Mouse (Mus musculus) stomach, embryonic 15.5 days (tissue): ENCODE results near the gene Gm17490. TPM values are rescaled to one million over a fixed set of nuclear protein-coding genes. Genes with fewer than 3 reads are reported as not detected.

Experiments
- ATAC-seq: fragments of 200-750 bp; cut with Nextera tagmentation; 2 replicates; pipeline ENCODE4 v1.8.0; 2017; ENCODE audit warnings: low read depth, moderate number of reproducible peaks, moderate TSS enrichment; ENCODE audit not compliant: insufficient read depth, low FRiP score
- H3K27ac ChIP-seq: fragments of 300-500 bp; sonication (generic); 2 replicates; pipeline ENCODE4 v1.5.1; 2015; ENCODE audit warnings: mild to moderate bottlenecking, inconsistent platforms
- H3K27me3 ChIP-seq: fragments of 300-500 bp; sonication (generic); replicated peaks from 2 replicates; pipeline ENCODE4 v1.6.1; 2015; ENCODE audit warnings: inconsistent platforms
- H3K36me3 ChIP-seq: fragments of 300-500 bp; sonication (generic); 2 replicates; pipeline ENCODE4 v1.6.1; 2015; ENCODE audit warnings: inconsistent platforms
- H3K4me1 ChIP-seq: fragments of 300-500 bp; sonication (generic); 2 replicates; pipeline ENCODE4 v1.6.1; 2015; ENCODE audit warnings: inconsistent platforms
- H3K4me2 ChIP-seq: fragments of 300-500 bp; sonication (generic); 2 replicates; pipeline ENCODE4 v1.6.1; 2015; ENCODE audit warnings: mild to moderate bottlenecking, inconsistent platforms
- H3K4me3 ChIP-seq: fragments of 300-500 bp; sonication (generic); replicated peaks from 2 replicates; pipeline ENCODE4 v1.5.1; 2015; ENCODE audit warnings: inconsistent platforms
- H3K9ac ChIP-seq: fragments of 300-500 bp; sonication (generic); 2 replicates; pipeline ENCODE4 v1.6.1; 2015; ENCODE audit warnings: inconsistent platforms
- H3K9me3 ChIP-seq: fragments of 300-500 bp; sonication (generic); 2 replicates; pipeline ENCODE4 v1.6.1; 2016; ENCODE audit warnings: inconsistent platforms
- WGBS: fragments of 180-500 bp; shearing (Covaris S2); methylation state at CpG from one replicate; pipeline ENCODE4 v1.1.7; 2015; 5-methylcytosine and 5-hydroxymethylcytosine counted together
- polyA plus RNA-seq: library from polyadenylated mRNA; unstranded; fragments of >200 nt; fragmentation: Nextera tagmentation; extraction: Ambion mirVana; gene quantifications from 2 replicates; pipeline ENCODE4 v1.2.1, GENCODE M21; 2015

Gm17490 gene
- polyA plus RNA-seq = not detected in 2 replicates

- no peaks in the 10 kb centered on the region for H3K4me1 ChIP-seq
- H3K4me3 ChIP-seq = no peak within 1 kb of the TSS
- no peaks in the 10 kb centered on the region for H3K9me3 ChIP-seq
- no peaks in the 10 kb centered on the region for H3K36me3 ChIP-seq
- H3K9ac ChIP-seq = no peak within 1 kb of the TSS
- 91% methylated on average over 5 of the region's 5 CpGs for WGBS
- ATAC-seq = no peak
- no peak within 1 kb of the TSS for H3K27ac ChIP-seq
- no peak within 1 kb of the TSS for H3K4me2 ChIP-seq
- H3K27me3 ChIP-seq = no peaks in the 10 kb centered on the region
Measured at GRCm38 (mm10) chr2:11625890-11626289, at the start of gene Gm17490. Gm17490 (minus strand) TSS chr2:11626264.

- WGBS = 26% methylated on average over 3 of the region's 3 CpGs
- Histone ChIP-seq H3K9me3 (no peaks in the 10 kb centered on the region), H3K27me3 (no peaks in the 10 kb centered on the region), H3K4me2 (no peak overlapping the region), H3K36me3 (no peaks in the 10 kb centered on the region), H3K4me1 (no peaks in the 10 kb centered on the region), H3K27ac (no peak overlapping the region), H3K4me3 (no peak overlapping the region), H3K9ac (no peak overlapping the region)
- ATAC-seq = no peak
Measured at GRCm38 (mm10) chr2:11672144-11672543, 46.1 kb upstream of the Gm17490 start.

- Histone ChIP-seq H3K36me3 (no peaks in the 10 kb centered on the region), H3K27ac (no peak overlapping the region), H3K9me3 (no peaks in the 10 kb centered on the region), H3K4me3 (no peak overlapping the region), H3K4me1 (no peaks in the 10 kb centered on the region), H3K27me3 (no peaks in the 10 kb centered on the region), H3K4me2 (no peak overlapping the region), H3K9ac (no peak overlapping the region)
- 85% methylated on average over 3 of the region's 3 CpGs for WGBS
- no peak for ATAC-seq
Measured at GRCm38 (mm10) chr2:11665326-11665725, 39.3 kb upstream of the Gm17490 start.

- Histone ChIP-seq H3K4me3 (no peak overlapping the region), H3K36me3 (no peaks in the 10 kb centered on the region), H3K4me1 (no peaks in the 10 kb centered on the region), H3K27ac (no peak overlapping the region), H3K9ac (no peak overlapping the region), H3K27me3 (no peaks in the 10 kb centered on the region), H3K4me2 (no peak overlapping the region), H3K9me3 (no peaks in the 10 kb centered on the region)
- no peak for ATAC-seq
- WGBS = 73% methylated on average over 4 of the region's 4 CpGs
Measured at GRCm38 (mm10) chr2:11664806-11665205, 38.7 kb upstream of the Gm17490 start.

GRCm38 (mm10) chr2:11664367-11664766, 38.3 kb upstream of the Gm17490 start:
- no peaks in the 10 kb centered on the region for H3K9me3 ChIP-seq
- H3K4me1 ChIP-seq = no peaks in the 10 kb centered on the region
- no peak for ATAC-seq
- H3K9ac ChIP-seq = no peak overlapping the region
- H3K27me3 ChIP-seq = no peaks in the 10 kb centered on the region
- WGBS = 44% methylated on average over 6 of the region's 6 CpGs
- no peaks in the 10 kb centered on the region for H3K36me3 ChIP-seq
- H3K4me2 ChIP-seq = peak overlapping the region; percentile 43
- peak overlapping the region; percentile 7; the same call in 1 of the 2 replicates for H3K4me3 ChIP-seq
- no peak overlapping the region for H3K27ac ChIP-seq

GRCm38 (mm10) chr2:11663961-11664360, 37.9 kb upstream of the Gm17490 start:
- WGBS = 6% methylated on average over 10 of the region's 10 CpGs
- no peaks in the 10 kb centered on the region for H3K4me1 ChIP-seq
- peak overlapping the region; percentile 7; the same call in 1 of the 2 replicates for H3K4me3 ChIP-seq

GRCm38 (mm10) chr2:11662907-11663230, 36.8 kb upstream of the Gm17490 start:
- no peaks in the 10 kb centered on the region for H3K36me3 ChIP-seq
- no peaks in the 10 kb centered on the region for H3K9me3 ChIP-seq
- no peak overlapping the region for H3K4me3 ChIP-seq
- H3K27me3 ChIP-seq = no peaks in the 10 kb centered on the region
- H3K9ac ChIP-seq = no peak overlapping the region
- no peak for ATAC-seq
- no peak overlapping the region for H3K4me2 ChIP-seq
- no peaks in the 10 kb centered on the region for H3K4me1 ChIP-seq
- 90% methylated on average over 1 of the region's 1 CpGs for WGBS
- no peak overlapping the region for H3K27ac ChIP-seq

More at GRCm38 (mm10) chr2:11663961-11664360, 37.9 kb upstream of the Gm17490 start:
- H3K9ac ChIP-seq = no peak overlapping the region
- no peaks in the 10 kb centered on the region for H3K27me3 ChIP-seq
- no peaks in the 10 kb centered on the region for H3K9me3 ChIP-seq
- H3K4me2 ChIP-seq = peak overlapping the region; percentile 43
- no peaks in the 10 kb centered on the region for H3K36me3 ChIP-seq
- peak; percentile 65; the same call in 1 of the 2 replicates for ATAC-seq
- no peak overlapping the region for H3K27ac ChIP-seq

GRCm38 (mm10) chr2:11662143-11662906, 36.3 kb upstream of the Gm17490 start:
- Histone ChIP-seq H3K27ac (no peak overlapping the region), H3K9me3 (no peaks in the 10 kb centered on the region), H3K27me3 (no peaks in the 10 kb centered on the region), H3K4me2 (no peak overlapping the region), H3K4me3 (no peak overlapping the region), H3K9ac (no peak overlapping the region), H3K36me3 (no peaks in the 10 kb centered on the region), H3K4me1 (no peaks in the 10 kb centered on the region)
- 82% methylated on average over 6 of the region's 6 CpGs for WGBS
- ATAC-seq = no peak

- WGBS = 17% methylated on average over 2 of the region's 2 CpGs
- no peaks in the 10 kb centered on the region for H3K27me3 ChIP-seq
- H3K4me1 ChIP-seq = no peaks in the 10 kb centered on the region
- no peak overlapping the region for H3K4me2 ChIP-seq
- no peak overlapping the region for H3K4me3 ChIP-seq
- no peaks in the 10 kb centered on the region for H3K9me3 ChIP-seq
- no peak overlapping the region for H3K9ac ChIP-seq
- ATAC-seq = no peak
- H3K27ac ChIP-seq = no peak overlapping the region
- no peaks in the 10 kb centered on the region for H3K36me3 ChIP-seq
Measured at GRCm38 (mm10) chr2:11659263-11659662, 33.2 kb upstream of the Gm17490 start.

GRCm38 (mm10) chr2:11657581-11657980, 31.5 kb upstream of the Gm17490 start:
- 80% methylated on average over 2 of the region's 2 CpGs for WGBS
- Histone ChIP-seq H3K9me3 (no peaks in the 10 kb centered on the region), H3K27me3 (no peaks in the 10 kb centered on the region), H3K4me2 (no peak overlapping the region), H3K36me3 (no peaks in the 10 kb centered on the region), H3K4me3 (no peak overlapping the region), H3K9ac (no peak overlapping the region), H3K27ac (no peak overlapping the region), H3K4me1 (no peaks in the 10 kb centered on the region)
- ATAC-seq = no peak

- Histone ChIP-seq H3K27ac (no peak overlapping the region), H3K4me3 (no peak overlapping the region), H3K4me1 (no peaks in the 10 kb centered on the region), H3K4me2 (no peak overlapping the region), H3K9me3 (no peaks in the 10 kb centered on the region), H3K36me3 (no peaks in the 10 kb centered on the region), H3K9ac (no peak overlapping the region), H3K27me3 (no peaks in the 10 kb centered on the region)
- WGBS = 54% methylated on average over 9 of the region's 9 CpGs
- no peak for ATAC-seq
Measured at GRCm38 (mm10) chr2:11654990-11655931, 29.2 kb upstream of the Gm17490 start.

- H3K27me3 ChIP-seq = no peaks in the 10 kb centered on the region
- no peak overlapping the region for H3K9ac ChIP-seq
- no peaks in the 10 kb centered on the region for H3K4me1 ChIP-seq
- H3K27ac ChIP-seq = no peak overlapping the region
- no peak for ATAC-seq
- no peak overlapping the region for H3K4me3 ChIP-seq
- no peaks in the 10 kb centered on the region for H3K36me3 ChIP-seq
- 71% methylated on average over 5 of the region's 5 CpGs for WGBS
- no peaks in the 10 kb centered on the region for H3K9me3 ChIP-seq
- H3K4me2 ChIP-seq = no peak overlapping the region
Measured at GRCm38 (mm10) chr2:11653780-11654179, 27.7 kb upstream of the Gm17490 start.
